Mouse (Mus musculus): ENCODE results near the gene Klre1. TPM values are rescaled to one million over a fixed set of nuclear protein-coding genes. Genes with fewer than 3 reads are reported as not detected.
"Not testable (repeated sequence)": the region's sequence is repeated elsewhere in the genome, so short reads cannot be mapped to it uniquely, and the experiment has no call there.

The Klre1 gene
- total RNA-seq, 2 experiments from 2014 or later, result 1.1 to 5.0 TPM

- peak; percentile 82 for ATAC-seq (replicated peaks; ENCODE audit: low FRiP score, low TSS enrichment, poor library complexity, severe bottlenecking)
These were observed 2.4 kb upstream of the Klre1 start for GRCm38 (mm10) chr6:129575315-129575714.

GRCm38 (mm10) chr6:129581274-129581673 lies 3.6 kb downstream of the Klre1 start:
- peak; percentile 83 for ATAC-seq (replicated peaks; ENCODE audit: low FRiP score, low TSS enrichment, poor library complexity, severe bottlenecking)

- peak; percentile 63 for ATAC-seq (replicated peaks; ENCODE audit: low FRiP score, low TSS enrichment, poor library complexity, severe bottlenecking)
These were observed 4.2 kb downstream of the Klre1 start for GRCm38 (mm10) chr6:129581896-129582295.

- no peak for ATAC-seq (replicated peaks; ENCODE audit: low FRiP score, low TSS enrichment, poor library complexity, severe bottlenecking)
These were observed 5.3 kb downstream of the Klre1 start for GRCm38 (mm10) chr6:129583014-129583413.

GRCm38 (mm10) chr6:129591508-129591907 lies 13.8 kb downstream of the Klre1 start, which contains the start of gene Klrd1:
Klrd1 (plus strand) TSS chr6:129591782.
- no peak for ATAC-seq (replicated peaks; ENCODE audit: low FRiP score, low TSS enrichment, poor library complexity, severe bottlenecking)

GRCm38 (mm10) chr6:129608372-129608771 lies 30.7 kb downstream of the Klre1 start:
- ATAC-seq (replicated peaks; ENCODE audit: low FRiP score, low TSS enrichment, poor library complexity, severe bottlenecking), result no peak

GRCm38 (mm10) chr6:129623735-129624134 lies 46.0 kb downstream of the Klre1 start, which contains the start of gene Klrk1:
Klrk1 (minus strand) TSS chr6:129623864.
- ATAC-seq (replicated peaks; ENCODE audit: low FRiP score, low TSS enrichment, poor library complexity, severe bottlenecking), result no peak

- not testable (repeated sequence) for ATAC-seq (replicated peaks; ENCODE audit: low FRiP score, low TSS enrichment, poor library complexity, severe bottlenecking)
These were observed 53.3 kb downstream of the Klre1 start for GRCm38 (mm10) chr6:129631046-129631445.

Other genes starting within 250 kb of the Klre1 start
- not detected in 2 replicates for gene 4922502D21Rik, start 246.1 kb upstream of the Klre1 start, total RNA-seq (2014; fragmentation: Nextera tagmentation)
- not detected in 2 replicates for gene 4922502D21Rik, start 246.1 kb upstream of the Klre1 start, total RNA-seq (2017)
- gene Clec12a, start 235.2 kb upstream of the Klre1 start, total RNA-seq (2014; fragmentation: Nextera tagmentation), result 0.37 and 4.4 TPM in 2 replicates
- gene Clec12a, start 235.2 kb upstream of the Klre1 start, total RNA-seq (2017), result 3.4 and 6.6 TPM in 2 replicates
- not detected in 2 replicates for gene Clec12b, start 192.0 kb upstream of the Klre1 start, total RNA-seq (2014; fragmentation: Nextera tagmentation)
- not detected in 2 replicates for gene Clec12b, start 192.0 kb upstream of the Klre1 start, total RNA-seq (2017)
- gene Clec1b, start 180.6 kb upstream of the Klre1 start, total RNA-seq (2014; fragmentation: Nextera tagmentation), result 0.47 TPM in 1 of 2 replicates, not detected in the other
- gene Clec1b, start 180.6 kb upstream of the Klre1 start, total RNA-seq (2017), result 2.8 TPM in 1 of 2 replicates, not detected in the other
- not detected in 2 replicates for gene Clec9a, start 169.0 kb upstream of the Klre1 start, total RNA-seq (2014; fragmentation: Nextera tagmentation)
- 0.47 and 0.53 TPM in 2 replicates for gene Clec9a, start 169.0 kb upstream of the Klre1 start, total RNA-seq (2017)
- not detected in 2 replicates for gene Clec1a, start 125.9 kb upstream of the Klre1 start, total RNA-seq (2014; fragmentation: Nextera tagmentation)
- not detected in 2 replicates for gene Clec1a, start 125.9 kb upstream of the Klre1 start, total RNA-seq (2017)
- not detected in 2 replicates for gene Olr1, start 70.7 kb upstream of the Klre1 start, total RNA-seq (2014; fragmentation: Nextera tagmentation)
- gene Olr1, start 70.7 kb upstream of the Klre1 start, total RNA-seq (2017), result 0.30 and 4.9 TPM in 2 replicates
- not detected in 2 replicates for gene Tmem52b, start 65.3 kb upstream of the Klre1 start, total RNA-seq (2014; fragmentation: Nextera tagmentation)
- not detected in 2 replicates for gene Tmem52b, start 65.3 kb upstream of the Klre1 start, total RNA-seq (2017)
- gene Gabarapl1, start 44.7 kb upstream of the Klre1 start, total RNA-seq (2014; fragmentation: Nextera tagmentation), result 43.0 and 58.9 TPM in 2 replicates
- 68.8 and 97.4 TPM in 2 replicates for gene Gabarapl1, start 44.7 kb upstream of the Klre1 start, total RNA-seq (2017)
- 2.0 TPM in 1 of 2 replicates, not detected in the other for gene Klrd1, start 13.9 kb downstream of the Klre1 start, total RNA-seq (2014; fragmentation: Nextera tagmentation)
- 7.4 and 28.4 TPM in 2 replicates for gene Klrd1, start 13.9 kb downstream of the Klre1 start, total RNA-seq (2017)
- gene Klrk1, start 46.0 kb downstream of the Klre1 start, total RNA-seq (2014; fragmentation: Nextera tagmentation), result 1.2 and 2.4 TPM in 2 replicates
- 1.3 and 18.7 TPM in 2 replicates for gene Klrk1, start 46.0 kb downstream of the Klre1 start, total RNA-seq (2017)
- gene Klrc3, start 65.4 kb downstream of the Klre1 start, total RNA-seq (2014; fragmentation: Nextera tagmentation), result not detected in 2 replicates
- gene Klrc3, start 65.4 kb downstream of the Klre1 start, total RNA-seq (2017), result 1.3 TPM in 1 of 2 replicates, not detected in the other
- 0.12 TPM in 1 of 2 replicates, not detected in the other for gene Klrc2, start 82.8 kb downstream of the Klre1 start, total RNA-seq (2014; fragmentation: Nextera tagmentation)
- gene Klrc2, start 82.8 kb downstream of the Klre1 start, total RNA-seq (2017), result 0.30 and 0.47 TPM in 2 replicates
- gene Klrc1, start 101.1 kb downstream of the Klre1 start, total RNA-seq (2014; fragmentation: Nextera tagmentation), result 1.8 TPM in 1 of 2 replicates, not detected in the other
- 26.3 TPM in 1 of 2 replicates, not detected in the other for gene Klrc1, start 101.1 kb downstream of the Klre1 start, total RNA-seq (2017)
- gene Klri1, start 139.2 kb downstream of the Klre1 start, total RNA-seq (2014; fragmentation: Nextera tagmentation), result 1.1 TPM in 1 of 2 replicates, not detected in the other
- gene Klri1, start 139.2 kb downstream of the Klre1 start, total RNA-seq (2017), result 4.0 TPM in 1 of 2 replicates, not detected in the other
- 0.59 TPM in 1 of 2 replicates, not detected in the other for gene Klri2, start 162.6 kb downstream of the Klre1 start, total RNA-seq (2014; fragmentation: Nextera tagmentation)
- 3.3 TPM in 1 of 2 replicates, not detected in the other for gene Klri2, start 162.6 kb downstream of the Klre1 start, total RNA-seq (2017)
- gene Gm156, start 206.4 kb downstream of the Klre1 start, total RNA-seq (2014; fragmentation: Nextera tagmentation), result not detected in 2 replicates
- not detected in 2 replicates for gene Gm156, start 206.4 kb downstream of the Klre1 start, total RNA-seq (2017)